Mouse (Mus musculus) intestine, embryonic 16.5 days (tissue): ENCODE data around the gene Psmc2. TPM values are rescaled to one million over a fixed set of nuclear protein-coding genes. Genes with fewer than 3 reads are reported as not detected.

Experiments
- ATAC-seq: fragments of 200-750 bp; cut with Nextera tagmentation; 2 replicates; pipeline ENCODE4 v1.8.0; 2017; ENCODE audit warnings: moderate TSS enrichment, moderate library complexity
- H3K27ac ChIP-seq: fragments of 300-500 bp; sonication (generic); 2 replicates; pipeline ENCODE4 v1.5.1; 2014; ENCODE audit warnings: mild to moderate bottlenecking, low read length
- H3K27me3 ChIP-seq: fragments of 300-500 bp; sonication (generic); replicated peaks from 2 replicates; pipeline ENCODE4 v1.6.1; 2014; ENCODE audit warnings: low read length, control low read depth, mixed read lengths; ENCODE audit not compliant: control insufficient read depth, insufficient read depth
- H3K36me3 ChIP-seq: fragments of 300-500 bp; sonication (generic); 2 replicates; pipeline ENCODE4 v1.6.1; 2014; ENCODE audit warnings: low read length, control low read depth; ENCODE audit not compliant: control insufficient read depth, insufficient read depth
- H3K4me1 ChIP-seq: fragments of 300-500 bp; sonication (generic); 2 replicates; pipeline ENCODE4 v1.6.1; 2014; ENCODE audit warnings: low read length, control low read depth, mixed read lengths; ENCODE audit not compliant: control insufficient read depth, insufficient read depth
- H3K4me2 ChIP-seq: fragments of 300-500 bp; sonication (generic); 2 replicates; pipeline ENCODE4 v1.6.1; 2014; ENCODE audit warnings: low read depth, low read length, control low read depth
- H3K4me3 ChIP-seq: fragments of 300-500 bp; sonication (generic); 2 replicates; pipeline ENCODE4 v1.5.1; 2014; ENCODE audit warnings: mild to moderate bottlenecking, low read length
- H3K9ac ChIP-seq: fragments of 300-500 bp; sonication (generic); 2 replicates; pipeline ENCODE4 v1.6.1; 2014; ENCODE audit warnings: low read depth, low read length
- H3K9me3 ChIP-seq: fragments of 300-500 bp; sonication (generic); 2 replicates; pipeline ENCODE4 v1.6.1; 2016; ENCODE audit warnings: low read length, control low read depth; ENCODE audit not compliant: control insufficient read depth
- WGBS: fragments of 180-500 bp; shearing (Covaris S2); extraction: QIAGEN DNeasy Blood & Tissue Kit; methylation state at CpG from one replicate; pipeline ENCODE4 v1.1.7; 2014; 5-methylcytosine and 5-hydroxymethylcytosine counted together
- polyA plus RNA-seq: library from polyadenylated mRNA; unstranded; fragments of >200 nt; fragmentation: Nextera tagmentation; extraction: Ambion mirVana; gene quantifications from 2 replicates; pipeline ENCODE4 v1.2.1, GENCODE M21; 2015

Psmc2 gene
- polyA plus RNA-seq, 1 experiment from 2014 or later = 170 TPM

DNA sequence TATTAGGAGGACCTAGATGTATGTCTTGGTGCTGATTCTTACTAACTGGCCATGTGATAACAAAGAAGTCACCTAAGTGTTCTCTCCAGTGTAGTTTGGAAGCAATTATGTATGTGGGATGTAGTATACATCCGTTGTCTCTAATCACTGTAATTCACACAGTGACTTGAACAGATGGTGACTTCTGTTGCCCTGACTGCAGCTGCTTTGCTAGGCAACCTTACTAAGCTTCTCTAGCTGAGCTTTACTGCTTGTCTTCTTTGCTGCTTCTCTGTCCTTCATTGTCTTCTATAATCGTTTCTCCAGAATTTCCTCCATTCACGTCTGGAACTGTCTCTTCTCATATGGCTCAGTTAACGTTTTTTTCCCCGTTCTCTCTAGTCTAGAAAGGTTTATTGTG, 4.0 kb downstream of the Psmc2 start:
- no peaks in the 10 kb centered on the region for H3K27me3 ChIP-seq
- no peak for ATAC-seq
- no peaks in the 10 kb centered on the region; the same call in 1 of the 2 replicates for H3K4me1 ChIP-seq
- H3K27ac ChIP-seq = no peak overlapping the region
- H3K9me3 ChIP-seq = no peaks in the 10 kb centered on the region
- H3K9ac ChIP-seq = no peak overlapping the region
- H3K4me3 ChIP-seq = no peak overlapping the region
- no peak overlapping the region for H3K4me2 ChIP-seq
- WGBS = 67% methylated on average over 5 of the region's 5 CpGs
- no peaks in the 10 kb centered on the region for H3K36me3 ChIP-seq

DNA sequence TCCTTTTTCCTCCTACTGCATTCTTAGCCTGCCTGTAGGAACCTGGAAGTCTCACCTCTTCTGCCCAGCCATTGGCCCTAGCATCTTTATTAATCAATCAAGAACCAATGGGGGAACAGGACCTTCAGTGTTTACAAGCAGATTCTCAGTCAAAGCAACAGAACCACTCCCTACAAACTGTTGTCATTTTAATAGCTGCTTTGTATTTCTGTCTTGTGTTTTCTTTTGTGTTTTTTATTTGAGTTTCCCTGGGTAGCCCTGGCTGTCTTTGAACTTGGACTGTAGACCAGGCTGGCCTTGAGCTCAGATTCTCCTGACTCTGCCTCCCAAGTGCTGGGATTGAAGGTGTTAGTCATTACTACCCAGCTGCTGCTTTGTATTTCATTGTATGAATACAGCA, 7.1 kb downstream of the Psmc2 start:
- Histone ChIP-seq H3K9me3 (no peaks in the 10 kb centered on the region), H3K4me1 (no peaks in the 10 kb centered on the region; the same call in 1 of the 2 replicates), H3K36me3 (peaks cover 8% of the 10 kb centered on the region; the same call in 1 of the 2 replicates), H3K4me3 (no peak overlapping the region), H3K27me3 (no peaks in the 10 kb centered on the region), H3K4me2 (no peak overlapping the region), H3K27ac (no peak overlapping the region), H3K9ac (no peak overlapping the region)
- ATAC-seq = no peak

DNA sequence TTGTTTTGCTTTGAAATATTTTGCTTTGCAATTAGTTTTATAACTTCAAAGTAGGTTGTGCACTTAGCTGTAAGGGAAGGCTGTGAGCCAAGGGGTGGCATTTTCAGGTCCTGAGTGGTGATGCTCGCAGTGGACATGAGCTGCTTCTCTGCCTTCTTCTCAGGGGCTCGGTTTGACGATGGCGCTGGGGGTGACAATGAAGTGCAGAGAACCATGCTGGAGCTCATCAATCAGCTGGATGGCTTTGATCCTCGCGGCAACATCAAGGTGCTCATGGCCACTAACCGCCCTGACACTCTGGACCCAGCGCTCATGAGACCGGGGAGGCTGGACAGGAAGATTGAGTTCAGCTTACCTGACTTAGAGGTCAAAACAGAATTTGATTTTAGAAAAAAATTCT, 17.8 kb downstream of the Psmc2 start:
- 90% methylated on average over 9 of the region's 9 CpGs for WGBS
- Histone ChIP-seq H3K9me3 (no peaks in the 10 kb centered on the region), H3K27ac (no peak overlapping the region), H3K4me1 (no peaks in the 10 kb centered on the region), H3K27me3 (no peaks in the 10 kb centered on the region), H3K4me2 (no peak overlapping the region), H3K36me3 (peaks cover 17% of the 10 kb centered on the region), H3K4me3 (no peak overlapping the region), H3K9ac (no peak overlapping the region)
- ATAC-seq = no peak

DNA sequence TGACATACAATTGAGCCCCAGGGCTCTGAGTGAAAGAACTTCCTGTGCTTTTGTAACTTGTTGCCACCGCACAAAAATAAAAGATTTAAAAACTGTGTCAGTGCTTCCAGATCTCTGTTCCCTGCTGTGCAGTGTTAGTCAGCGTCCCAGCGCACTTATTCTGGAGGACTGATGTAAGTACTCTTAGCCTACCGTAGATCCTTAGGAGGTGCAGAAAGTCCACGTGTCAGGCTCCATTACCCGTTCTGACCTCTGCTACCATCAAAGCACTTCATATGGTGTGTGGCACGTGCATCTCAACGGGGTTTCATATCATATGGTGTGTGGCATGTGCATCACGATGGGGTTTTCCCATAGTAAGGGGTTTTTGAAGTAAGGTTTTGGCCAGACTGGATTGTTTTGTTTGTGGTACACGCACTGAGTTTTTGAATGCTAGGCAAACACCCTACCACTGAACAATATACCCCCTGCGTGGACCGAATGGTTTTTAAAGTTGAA, 18.7 kb downstream of the Psmc2 start:
- H3K4me3 ChIP-seq = no peak overlapping the region
- no peak overlapping the region for H3K9ac ChIP-seq
- ATAC-seq = no peak
- 96% methylated on average over 12 of the region's 12 CpGs for WGBS
- no peak overlapping the region for H3K4me2 ChIP-seq
- no peaks in the 10 kb centered on the region for H3K27me3 ChIP-seq
- peaks cover 17% of the 10 kb centered on the region for H3K36me3 ChIP-seq
- no peak overlapping the region for H3K27ac ChIP-seq
- H3K4me1 ChIP-seq = no peaks in the 10 kb centered on the region
- H3K9me3 ChIP-seq = no peaks in the 10 kb centered on the region

- no peak overlapping the region for H3K4me2 ChIP-seq
- H3K4me1 ChIP-seq = no peaks in the 10 kb centered on the region
- no peak overlapping the region for H3K27ac ChIP-seq
- no peak overlapping the region for H3K9ac ChIP-seq
- H3K9me3 ChIP-seq = no peaks in the 10 kb centered on the region
- peaks cover 13% of the 10 kb centered on the region for H3K36me3 ChIP-seq
- ATAC-seq = no peak
- H3K4me3 ChIP-seq = no peak overlapping the region
- 74% methylated on average over 4 of the region's 4 CpGs for WGBS
- no peaks in the 10 kb centered on the region for H3K27me3 ChIP-seq
Measured at GRCm38 (mm10) chr5:21804837-21805236, 19.8 kb downstream of the Psmc2 start.

GRCm38 (mm10) chr5:21810924-21811323, 25.8 kb downstream of the Psmc2 start:
- 77% methylated on average over 10 of the region's 10 CpGs for WGBS
- Histone ChIP-seq H3K4me1 (no peaks in the 10 kb centered on the region), H3K27ac (no peak overlapping the region), H3K4me2 (no peak overlapping the region), H3K9ac (no peak overlapping the region), H3K4me3 (no peak overlapping the region), H3K36me3 (no peaks in the 10 kb centered on the region), H3K27me3 (no peaks in the 10 kb centered on the region), H3K9me3 (no peaks in the 10 kb centered on the region)
- no peak for ATAC-seq

DNA sequence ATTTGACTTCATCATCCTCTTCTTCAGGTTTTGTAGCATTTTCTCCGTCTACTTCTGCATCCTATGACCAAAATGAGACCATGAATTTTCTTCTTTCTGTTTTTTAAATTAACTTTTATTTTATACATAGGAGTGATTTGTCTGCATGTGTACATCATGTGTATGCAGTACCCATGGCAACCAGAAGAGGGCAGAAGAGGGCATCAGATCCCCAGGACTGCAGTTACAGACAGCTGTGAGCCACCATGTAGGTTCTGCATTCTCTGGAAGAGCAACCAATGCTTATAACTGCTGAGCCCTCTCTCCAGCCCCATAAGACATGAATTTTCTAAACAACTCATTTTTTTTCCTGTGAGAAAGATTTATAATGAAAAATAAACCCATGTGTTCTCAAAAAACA, 28.9 kb downstream of the Psmc2 start:
- Histone ChIP-seq H3K4me3 (no peak overlapping the region), H3K9ac (no peak overlapping the region), H3K4me2 (no peak overlapping the region), H3K27ac (no peak overlapping the region), H3K9me3 (no peaks in the 10 kb centered on the region), H3K4me1 (no peaks in the 10 kb centered on the region), H3K27me3 (no peaks in the 10 kb centered on the region), H3K36me3 (no peaks in the 10 kb centered on the region)
- 59% methylated on average over 1 of the region's 1 CpGs for WGBS
- ATAC-seq = no peak

- no peak for ATAC-seq
- H3K4me2 ChIP-seq = no peak overlapping the region
- H3K9me3 ChIP-seq = no peaks in the 10 kb centered on the region
- no peaks in the 10 kb centered on the region for H3K36me3 ChIP-seq
- no peak overlapping the region for H3K27ac ChIP-seq
- H3K4me3 ChIP-seq = no peak overlapping the region
- no peak overlapping the region for H3K9ac ChIP-seq
- no peaks in the 10 kb centered on the region for H3K27me3 ChIP-seq
- H3K4me1 ChIP-seq = no peaks in the 10 kb centered on the region
- WGBS = 65% methylated on average over 7 of the region's 7 CpGs
Measured at GRCm38 (mm10) chr5:21826370-21826769, 41.3 kb downstream of the Psmc2 start.

GRCm38 (mm10) chr5:21827643-21828042, 42.6 kb downstream of the Psmc2 start:
- Histone ChIP-seq H3K4me2 (no peak overlapping the region), H3K4me3 (no peak overlapping the region), H3K27ac (no peak overlapping the region), H3K27me3 (no peaks in the 10 kb centered on the region), H3K4me1 (no peaks in the 10 kb centered on the region), H3K9me3 (no peaks in the 10 kb centered on the region), H3K36me3 (no peaks in the 10 kb centered on the region), H3K9ac (no peak overlapping the region)
- 15% methylated on average over 6 of the region's 6 CpGs for WGBS
- ATAC-seq = no peak

- Histone ChIP-seq H3K9ac (no peak overlapping the region), H3K27me3 (no peaks in the 10 kb centered on the region), H3K27ac (no peak overlapping the region), H3K4me1 (no peaks in the 10 kb centered on the region), H3K9me3 (no peaks in the 10 kb centered on the region), H3K4me3 (no peak overlapping the region), H3K4me2 (no peak overlapping the region), H3K36me3 (no peaks in the 10 kb centered on the region)
- no peak for ATAC-seq
- WGBS = 52% methylated on average over 4 of the region's 4 CpGs
Measured at GRCm38 (mm10) chr5:21828855-21829254, 43.8 kb downstream of the Psmc2 start.
